Mouse (Mus musculus) gastrocnemius, adult 2 months (tissue): Measurements from ENCODE around the gene Vmn2r41. TPM values are rescaled to one million over a fixed set of nuclear protein-coding genes. Genes with fewer than 3 reads are reported as not detected.
"Not testable (repeated sequence)": the region's sequence is repeated elsewhere in the genome, so short reads cannot be mapped to it uniquely, and the experiment has no call there.

Experiments
- DNase-seq: peaks from one replicate; pipeline ENCODE4 v3.0.0; 2022
- H3K27ac ChIP-seq: fragments of 200-600 bp; 2 replicates; pipeline ENCODE4 v1.8.1; 2022; ENCODE audit warnings: mild to moderate bottlenecking
- H3K4me3 ChIP-seq: fragments of 200-600 bp; 2 replicates; pipeline ENCODE4 v1.8.1; 2022; ENCODE audit warnings: mild to moderate bottlenecking, moderate library complexity
- intact Hi-C: fragments of 180-260 bp; cut with DNase I; formaldehyde crosslinking; loops from one replicate; pipeline ENCODE4 v1.15.1; 2025
- long read RNA-seq, 2 experiments: library from polyadenylated mRNA; stranded (forward); transcript quantifications; one replicate each; pipeline ENCODE4 v2.0.0; 2021
- total RNA-seq, 2 experiments: library from RNA; stranded (reverse); gene quantifications; 2 replicates each; pipeline ENCODE4 v1.2.3; 2021

Vmn2r41 gene
- total RNA-seq = not detected
- long read RNA-seq, experiment 1 = 0 reads
- long read RNA-seq, experiment 2 = 0 reads

DNA sequence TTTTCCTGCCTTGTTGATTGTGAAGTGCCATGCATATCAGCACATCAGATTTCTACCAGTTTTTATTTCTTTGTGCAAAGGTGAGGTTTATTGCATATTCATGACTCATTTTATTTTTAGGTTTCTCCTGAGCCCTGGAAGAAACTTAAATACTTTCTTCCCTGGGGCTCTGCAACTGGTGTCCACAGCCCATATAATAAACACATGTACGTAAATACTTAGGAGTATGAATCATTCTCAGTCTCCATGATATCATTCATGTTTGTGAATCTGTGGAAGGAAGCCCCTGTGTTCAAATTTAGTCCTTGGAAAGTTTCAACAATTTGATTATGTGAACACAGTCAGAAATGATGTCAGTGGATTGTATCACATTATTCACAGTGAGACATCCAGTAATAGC lies at the start of gene Vmn2r41:
Gene Vmn2r41, minus strand, starts transcription at position 101 of the 400 bp plus-strand sequence.
- DNase-seq, intact Hi-C loops, H3K4me3 ChIP-seq, H3K27ac ChIP-seq: not testable (repeated sequence)

GRCm38 (mm10) chr7:8200220-8200619 lies 38.8 kb upstream of the Vmn2r41 start, which contains the start of gene Vmn2r42:
Gene Vmn2r42, minus strand, starts transcription at chr7:8200320.
- intact Hi-C loops, H3K4me3 ChIP-seq, DNase-seq, H3K27ac ChIP-seq: not testable (repeated sequence)

DNA sequence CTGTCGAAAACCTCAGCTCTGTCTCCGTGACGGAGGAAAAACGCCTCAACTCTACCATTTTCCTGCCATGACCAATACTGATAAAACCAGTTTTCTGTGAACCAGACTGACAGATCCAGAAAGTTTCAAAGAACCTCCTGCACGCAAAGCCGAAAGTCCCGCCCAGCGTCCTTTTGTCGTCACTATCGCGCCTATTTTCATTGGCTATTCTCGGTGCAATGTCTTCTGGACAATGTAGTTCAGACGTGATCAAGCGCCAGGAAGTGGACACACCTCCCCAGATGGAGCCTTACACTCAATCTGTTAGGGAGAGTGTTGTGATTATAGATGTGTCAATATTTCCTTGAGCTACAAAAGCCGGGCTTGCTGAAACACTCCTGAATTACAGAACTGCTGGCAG lies 68.6 kb downstream of the Vmn2r41 start:
- intact Hi-C loops, H3K27ac ChIP-seq, H3K4me3 ChIP-seq: not testable (repeated sequence)
- peak; percentile 22 for DNase-seq

Other genes starting within 250 kb of the Vmn2r41 start
- not detected for gene Vmn2r42, start 38.7 kb upstream of the Vmn2r41 start, total RNA-seq
- gene Vmn2r43, start 98.9 kb upstream of the Vmn2r41 start, total RNA-seq = not detected
- gene Vmn2r44, start 221.7 kb upstream of the Vmn2r41 start, total RNA-seq = not detected